Mouse (Mus musculus): Measurements from ENCODE around the gene Dck.
"Not testable (repeated sequence)": the region's sequence is repeated elsewhere in the genome, so short reads cannot be mapped to it uniquely, and the experiment has no call there.

Dck gene

GRCm38 (mm10) chr5:88764987-88765481 lies at the start of gene Dck:
Dck (plus strand) TSS chr5:88764996.
- DNase-seq: peak; percentile 96

- DNase-seq: no peak
These were observed 47.8 kb upstream of the Dck start for GRCm38 (mm10) chr5:88716983-88717382.

GRCm38 (mm10) chr5:88720116-88721002 lies 44.4 kb upstream of the Dck start, which contains the start of gene Mob1b:
Mob1b (plus strand) TSS chr5:88720855.
- peak; percentile 97 for DNase-seq

- DNase-seq: no peak
These were observed 43.8 kb upstream of the Dck start for GRCm38 (mm10) chr5:88721003-88721475.

- peak; percentile 37 for DNase-seq
These were observed 43.1 kb upstream of the Dck start for GRCm38 (mm10) chr5:88721565-88722212.

GRCm38 (mm10) chr5:88722213-88722600 lies 42.6 kb upstream of the Dck start:
- DNase-seq: peak; percentile 65

- DNase-seq: no peak
These were observed 40.8 kb upstream of the Dck start for GRCm38 (mm10) chr5:88724030-88724429.

GRCm38 (mm10) chr5:88727593-88728144 lies 37.1 kb upstream of the Dck start:
- DNase-seq: no peak

- DNase-seq: no peak
These were observed 30.0 kb upstream of the Dck start for GRCm38 (mm10) chr5:88734786-88735185.

- DNase-seq: not testable (repeated sequence)
These were observed 23.7 kb upstream of the Dck start for GRCm38 (mm10) chr5:88741065-88741464.

GRCm38 (mm10) chr5:88747774-88748173 lies 17.0 kb upstream of the Dck start:
- no peak for DNase-seq

- DNase-seq: no peak
These were observed 11.6 kb upstream of the Dck start for GRCm38 (mm10) chr5:88753199-88753598.

GRCm38 (mm10) chr5:88762611-88763010 lies 2.2 kb upstream of the Dck start:
- DNase-seq: peak; percentile 17

GRCm38 (mm10) chr5:88764430-88764986 lies 288 bp upstream of the Dck start:
- DNase-seq: no peak

- DNase-seq: no peak
These were observed 791 bp downstream of the Dck start for GRCm38 (mm10) chr5:88765587-88765986.

GRCm38 (mm10) chr5:88766121-88766520 lies 1.3 kb downstream of the Dck start:
- peak; percentile 17 for DNase-seq

- no peak for DNase-seq
These were observed 2.1 kb downstream of the Dck start for GRCm38 (mm10) chr5:88766863-88767262.

- DNase-seq: no peak
These were observed 3.4 kb downstream of the Dck start for GRCm38 (mm10) chr5:88768201-88768600.

GRCm38 (mm10) chr5:88782072-88782765 lies 17.4 kb downstream of the Dck start:
- no peak for DNase-seq

- DNase-seq: no peak
These were observed 20.3 kb downstream of the Dck start for GRCm38 (mm10) chr5:88785059-88785458.

GRCm38 (mm10) chr5:88790675-88791074 lies 25.9 kb downstream of the Dck start:
- DNase-seq: peak; percentile 14

Measured in cerebellum, adult 9-10 months (tissue).